In genomic region chr4:103324688-103325451, GRCm38 (mm10) we compare ENCODE assay signal across 13 mouse cellular contexts. TPM values are rescaled to one million over a fixed set of nuclear protein-coding genes. Genes with fewer than 3 reads are reported as not detected.
A peak's percentile ranks its signal among the peaks of the same experiment; 100 is the strongest.
DNase-seq lines count a peak whose midpoint lies in the region; ATAC-seq and TF ChIP-seq lines count a peak whose summit lies in the region.
"Had no signal": no experiment of that assay in that cellular context is flagged by ENCODE, and none has a peak within 500 bp of the region (broad histone marks: within the 10 kb centered on the region; RNA-seq: fewer than 3 reads in every experiment).

No protein-coding gene starts in this region.

- H3K4me3 ChIP-seq in forebrain, embryonic 11.5 days (ENCODE audit: low read depth, low read length), result no peak overlapping the region
- H3K4me3 ChIP-seq in forebrain, embryonic 10.5 days, result no peak overlapping the region
- H3K4me3 ChIP-seq in hindbrain, embryonic 12.5 days, result peak overlapping the region; percentile 8; the same call in 1 of the 2 replicates
- H3K4me3 ChIP-seq in midbrain, embryonic 12.5 days, result peak overlapping the region; percentile 4; the same call in 1 of the 2 replicates
- H3K4me3 ChIP-seq: embryonic facial prominence, embryonic 15.5 days had no signal

- ATAC-seq in forebrain, embryonic 11.5 days (replicated peaks; ENCODE audit: low FRiP score), result peak; percentile 80
- ATAC-seq in hindbrain, embryonic 12.5 days (ENCODE audit: low FRiP score), result peak; percentile 85
- peak; percentile 88 for ATAC-seq in midbrain, embryonic 12.5 days (ENCODE audit: low FRiP score, low read depth)

- 32% methylated on average over 17 of the region's 17 CpGs for WGBS in forebrain, embryonic 11.5 days
- 58% methylated on average over 17 of the region's 17 CpGs for WGBS in forebrain, embryonic 10.5 days
- 32% methylated on average over 17 of the region's 17 CpGs for WGBS in hindbrain, embryonic 12.5 days
- 33% methylated on average over 17 of the region's 17 CpGs for WGBS in midbrain, embryonic 12.5 days

- TF ChIP-seq CTCF in brain, embryonic 14.5 days (IDR thresholded peaks at IDR 0.05; ENCODE audit: borderline replicate concordance, extremely low read depth, insufficient read depth, insufficient read length), result no peak

- H3K9ac ChIP-seq in forebrain, embryonic 11.5 days (ENCODE audit: low read length), result no peak overlapping the region
- no peak overlapping the region for H3K9ac ChIP-seq in hindbrain, embryonic 12.5 days
- no peak overlapping the region for H3K9ac ChIP-seq in midbrain, embryonic 12.5 days (replicated peaks)
- H3K9ac ChIP-seq: embryonic facial prominence, embryonic 15.5 days had no signal

- H3K27me3 ChIP-seq in forebrain, embryonic 11.5 days (ENCODE audit: control insufficient read depth, insufficient read depth, low read length), result peaks cover 2% of the 10 kb centered on the region; the same call in 1 of the 2 replicates
- H3K27me3 ChIP-seq in forebrain, embryonic 10.5 days (ENCODE audit: poor library complexity, severe bottlenecking), result peaks cover 26% of the 10 kb centered on the region
- H3K27me3 ChIP-seq in hindbrain, embryonic 12.5 days, result no peaks in the 10 kb centered on the region
- H3K27me3 ChIP-seq in midbrain, embryonic 12.5 days, result no peaks in the 10 kb centered on the region
- H3K27me3 ChIP-seq: embryonic facial prominence, embryonic 15.5 days had no signal

- H3K4me2 ChIP-seq in forebrain, embryonic 11.5 days (ENCODE audit: low read depth, low read length, severe bottlenecking), result peak overlapping the region; percentile 18; the same call in 1 of the 2 replicates
- H3K4me2 ChIP-seq in hindbrain, embryonic 12.5 days (replicated peaks), result peak overlapping the region; percentile 42
- H3K4me2 ChIP-seq in midbrain, embryonic 12.5 days (replicated peaks), result peak overlapping the region; percentile 37
- H3K4me2 ChIP-seq: embryonic facial prominence, embryonic 15.5 days had no signal

- DNase-seq in forebrain, embryonic 11.5 days (ENCODE audit: low spot score), result peak; percentile 61
- DNase-seq in forebrain, embryonic 10.5 days (ENCODE audit: extremely low spot score, low spot score), result no peak
- peak; percentile 83 for DNase-seq in brain, embryonic 14.5 days (ENCODE audit: low read depth)
- no peak for DNase-seq in left cerebral cortex, adult 8-10 months (ENCODE audit: low spot score in 2 of 2)
- DNase-seq in adrenal gland, adult 8-10 months, result no peak
- no peak for DNase-seq in spleen, adult 12 weeks (ENCODE audit: low spot score)
- DNase-seq: adrenal gland, postnatal 36 days; kidney, adult 18-20 months had no signal

- no peak overlapping the region for H3K27ac ChIP-seq in forebrain, embryonic 11.5 days (ENCODE audit: low read depth, low read length)
- no peak overlapping the region for H3K27ac ChIP-seq in forebrain, embryonic 10.5 days
- H3K27ac ChIP-seq in hindbrain, embryonic 12.5 days, result no peak overlapping the region
- H3K27ac ChIP-seq in midbrain, embryonic 12.5 days (replicated peaks), result peak overlapping the region; percentile 55
- H3K27ac ChIP-seq: embryonic facial prominence, embryonic 15.5 days; macrophage had no signal

- H3K36me3 ChIP-seq in forebrain, embryonic 11.5 days (ENCODE audit: control insufficient read depth, insufficient read depth, low read length), result no peaks in the 10 kb centered on the region
- H3K36me3 ChIP-seq in forebrain, embryonic 10.5 days (replicated peaks), result no peaks in the 10 kb centered on the region
- no peaks in the 10 kb centered on the region for H3K36me3 ChIP-seq in hindbrain, embryonic 12.5 days
- no peaks in the 10 kb centered on the region for H3K36me3 ChIP-seq in midbrain, embryonic 12.5 days
- H3K36me3 ChIP-seq: embryonic facial prominence, embryonic 15.5 days had no signal

- no peaks in the 10 kb centered on the region for H3K9me3 ChIP-seq in forebrain, embryonic 11.5 days (ENCODE audit: control insufficient read depth, low read length)
- no peaks in the 10 kb centered on the region for H3K9me3 ChIP-seq in forebrain, embryonic 10.5 days
- H3K9me3 ChIP-seq in hindbrain, embryonic 12.5 days (replicated peaks), result no peaks in the 10 kb centered on the region
- H3K9me3 ChIP-seq in midbrain, embryonic 12.5 days, result no peaks in the 10 kb centered on the region
- H3K9me3 ChIP-seq: embryonic facial prominence, embryonic 15.5 days had no signal

- no peak for TF ChIP-seq POLR2A in brain, embryonic 14.5 days (IDR thresholded peaks at IDR 0.05; ENCODE audit: borderline replicate concordance, extremely low read depth, insufficient read depth, insufficient read length, poor library complexity, severe bottlenecking)

- 0 out of 2 replicates have a peak, but pooled peaks cover 4% of the 10 kb centered on the region for H3K4me1 ChIP-seq in forebrain, embryonic 11.5 days (replicated peaks; ENCODE audit: control insufficient read depth, insufficient read depth, low read length)
- peaks cover 6% of the 10 kb centered on the region; the same call in 1 of the 2 replicates for H3K4me1 ChIP-seq in forebrain, embryonic 10.5 days
- peaks cover 5% of the 10 kb centered on the region; the same call in 1 of the 2 replicates for H3K4me1 ChIP-seq in hindbrain, embryonic 12.5 days
- peaks cover 2% of the 10 kb centered on the region; the same call in 1 of the 2 replicates for H3K4me1 ChIP-seq in midbrain, embryonic 12.5 days
- H3K4me1 ChIP-seq: embryonic facial prominence, embryonic 15.5 days had no signal

RNA-seq across cellular contexts. Expression of gene Oma1, which starts 11.3 kb away (rescaled TPM):
- polyA plus RNA-seq in forebrain, embryonic 11.5 days (2014; fragmentation: Nextera tagmentation; extraction: Ambion mirVana), result 12.8 and 15.0 TPM in 2 replicates
- 16.2 and 17.8 TPM in 2 replicates for polyA plus RNA-seq in forebrain, embryonic 10.5 days (2016; fragmentation: Nextera tagmentation; extraction: Ambion mirVana)
- polyA plus RNA-seq in brain, embryonic 14.5 days (2012; rRNA removed), result 5.7 and 7.6 TPM in 2 replicates
- polyA plus RNA-seq in hindbrain, embryonic 12.5 days (2016; fragmentation: Nextera tagmentation; extraction: Ambion mirVana), result 13.1 and 13.6 TPM in 2 replicates
- 12.6 and 13.3 TPM in 2 replicates for polyA plus RNA-seq in midbrain, embryonic 12.5 days (2016; fragmentation: Nextera tagmentation; extraction: Ambion mirVana)
- 10 to 100 TPM in 2 of 4 experiments, 1 to 10 TPM in 2; 8.5 to 11.2 (median 10.2) TPM for total RNA-seq in left cerebral cortex, adult 8-10 months (2022)
- 10 to 100 TPM; 20.8 to 24.5 (median 21.4) TPM for total RNA-seq in adrenal gland, adult 8-10 months (2022)

RNA-seq across cellular contexts. Expression of gene 4921539E11Rik, which starts 34.2 kb away (rescaled TPM):
- not detected in 2 replicates for polyA plus RNA-seq in forebrain, embryonic 11.5 days (2014; fragmentation: Nextera tagmentation; extraction: Ambion mirVana)
- polyA plus RNA-seq in forebrain, embryonic 10.5 days (2016; fragmentation: Nextera tagmentation; extraction: Ambion mirVana), result not detected in 2 replicates
- polyA plus RNA-seq in brain, embryonic 14.5 days (2012; rRNA removed), result not detected in 2 replicates
- polyA plus RNA-seq in hindbrain, embryonic 12.5 days (2016; fragmentation: Nextera tagmentation; extraction: Ambion mirVana), result not detected in 2 replicates
- not detected in 2 replicates for polyA plus RNA-seq in midbrain, embryonic 12.5 days (2016; fragmentation: Nextera tagmentation; extraction: Ambion mirVana)
- total RNA-seq in left cerebral cortex, adult 8-10 months (2022), result not detected
- total RNA-seq in adrenal gland, adult 8-10 months (2022), result not detected
- total RNA-seq: adrenal gland, postnatal 36 days; granulocyte monocyte progenitor cell, adult 5-6 weeks had no signal
- polyA plus RNA-seq: embryonic facial prominence, embryonic 15.5 days; macrophage had no signal

Comparison
In these comparisons a context has a peak if more than half of its experiments do, and no peak if none do; other contexts are left out.
1. DNase-seq: peak in forebrain, embryonic 11.5 days (single experiment) and brain, embryonic 14.5 days (single experiment); none in forebrain, embryonic 10.5 days (single experiment), left cerebral cortex, adult 8-10 months (0 of 2), adrenal gland, adult 8-10 months (single experiment) and spleen, adult 12 weeks (single experiment).
2. H3K4me3 ChIP-seq: peak in hindbrain, embryonic 12.5 days (single experiment) and midbrain, embryonic 12.5 days (single experiment); none in forebrain, embryonic 11.5 days (single experiment) and forebrain, embryonic 10.5 days (single experiment).
3. Peak in every context shown above with its lines, with median percentiles within 50 percentile points of each other: ATAC-seq and H3K4me2 ChIP-seq.